Mouse (Mus musculus) adrenal gland, adult 8-10 months (tissue): ENCODE measurements around the gene Defb25. TPM values are rescaled to one million over a fixed set of nuclear protein-coding genes. Genes with fewer than 3 reads are reported as not detected.

Source experiments
- DNase-seq: peaks from one replicate; pipeline ENCODE4 v3.0.0; 2022
- total RNA-seq, 4 experiments: library from RNA; stranded (reverse); gene quantifications; 2 replicates each; pipeline ENCODE4 v1.2.4; 2022

Defb25 gene
- total RNA-seq, 4 experiments from 2014 or later = 1.9 to 2.2 TPM; not detected in 2

GRCm38 (mm10) chr2:152626774-152627591, 4.1 kb upstream of the Defb25 start, which contains the start of gene Rem1:
Rem1 (plus strand) TSS chr2:152626951.
- DNase-seq = no peak

- DNase-seq = no peak
These were observed 2.4 kb upstream of the Defb25 start for GRCm38 (mm10) chr2:152625256-152625655.

- DNase-seq = peak; percentile 52
These were observed 1.7 kb upstream of the Defb25 start for GRCm38 (mm10) chr2:152624566-152624965.

- no peak for DNase-seq
These were observed 702 bp downstream of the Defb25 start for GRCm38 (mm10) chr2:152622151-152622550.

GRCm38 (mm10) chr2:152620367-152621134, 2.3 kb downstream of the Defb25 start:
- DNase-seq = no peak

GRCm38 (mm10) chr2:152617374-152617773, 5.5 kb downstream of the Defb25 start:
- no peak for DNase-seq

- DNase-seq = no peak
These were observed 6.4 kb downstream of the Defb25 start for GRCm38 (mm10) chr2:152616470-152616869.

GRCm38 (mm10) chr2:152615563-152615962, 7.3 kb downstream of the Defb25 start:
- DNase-seq = peak; percentile 37

GRCm38 (mm10) chr2:152612193-152612592, 10.7 kb downstream of the Defb25 start:
- no peak for DNase-seq

GRCm38 (mm10) chr2:152608719-152609118, 14.1 kb downstream of the Defb25 start:
- no peak for DNase-seq

GRCm38 (mm10) chr2:152607746-152608145, 15.1 kb downstream of the Defb25 start:
- no peak for DNase-seq

GRCm38 (mm10) chr2:152604057-152604456, 18.8 kb downstream of the Defb25 start, which contains the start of gene Defb36:
Defb36 (plus strand) TSS chr2:152604327.
- peak; percentile 67 for DNase-seq

GRCm38 (mm10) chr2:152601275-152601960, 21.4 kb downstream of the Defb25 start:
- DNase-seq = no peak

GRCm38 (mm10) chr2:152600076-152600475, 22.8 kb downstream of the Defb25 start:
- no peak for DNase-seq

GRCm38 (mm10) chr2:152599299-152599698, 23.6 kb downstream of the Defb25 start, which contains the start of gene Defb45:
Defb45 (minus strand) TSS chr2:152599399.
- DNase-seq = no peak

GRCm38 (mm10) chr2:152589021-152589420, 33.8 kb downstream of the Defb25 start:
- no peak for DNase-seq

- no peak for DNase-seq
These were observed 34.4 kb downstream of the Defb25 start for GRCm38 (mm10) chr2:152588450-152588849.

- peak; percentile 9 for DNase-seq
These were observed 35.8 kb downstream of the Defb25 start for GRCm38 (mm10) chr2:152586926-152587560.

GRCm38 (mm10) chr2:152580612-152581011, 42.2 kb downstream of the Defb25 start:
- no peak for DNase-seq

GRCm38 (mm10) chr2:152580107-152580506, 42.7 kb downstream of the Defb25 start, which contains the start of gene Defb19:
Defb19 (minus strand) TSS chr2:152580312.
- peak; percentile 12 for DNase-seq

GRCm38 (mm10) chr2:152573484-152573883, 49.4 kb downstream of the Defb25 start:
- DNase-seq = no peak
